Mouse (Mus musculus): Measurements from ENCODE around the gene Pxdn.

The Pxdn gene

DNA sequence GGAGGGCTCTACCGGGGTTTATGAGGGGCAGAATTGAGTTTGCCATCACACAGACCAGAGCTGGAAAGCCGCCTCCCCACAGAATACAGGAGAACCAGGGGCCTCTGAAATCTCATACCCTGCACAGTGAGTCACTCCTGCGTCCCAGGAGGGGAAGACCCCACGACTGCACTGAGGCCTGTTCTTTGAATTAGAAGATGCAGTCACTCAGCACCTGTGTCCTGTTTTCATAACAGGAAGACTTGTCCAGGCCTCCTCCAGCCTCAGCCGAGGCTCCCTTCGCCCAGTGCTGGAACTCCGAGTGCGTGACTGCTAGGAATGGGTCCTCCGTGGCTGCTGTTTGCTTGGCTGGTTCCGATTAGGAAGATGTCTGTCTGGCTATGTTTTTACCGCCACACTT lies 16.6 kb downstream of the Pxdn start:
- no peak for DNase-seq (ENCODE audit: low spot score in 2 of 2)

DNA sequence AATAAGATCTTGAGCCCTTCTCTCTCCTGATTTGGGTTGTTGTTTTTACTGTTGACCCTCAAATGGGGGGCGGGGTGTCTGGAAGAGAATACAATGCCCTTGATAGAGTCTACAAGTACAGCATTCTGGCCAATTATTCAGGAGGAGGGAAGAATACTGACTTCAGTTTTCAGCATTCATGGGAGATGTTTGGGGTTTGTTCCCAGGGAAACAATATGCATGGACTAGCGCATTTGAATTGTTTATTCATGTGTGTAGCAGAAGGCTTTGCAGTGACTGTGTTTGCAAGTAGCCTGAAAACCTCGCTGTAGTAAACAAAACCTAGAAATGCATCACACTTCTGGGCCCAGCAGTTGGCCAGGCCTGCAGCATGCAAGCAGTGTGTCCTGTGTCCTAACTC lies 17.1 kb downstream of the Pxdn start:
- no peak for DNase-seq (ENCODE audit: low spot score in 2 of 2)

DNA sequence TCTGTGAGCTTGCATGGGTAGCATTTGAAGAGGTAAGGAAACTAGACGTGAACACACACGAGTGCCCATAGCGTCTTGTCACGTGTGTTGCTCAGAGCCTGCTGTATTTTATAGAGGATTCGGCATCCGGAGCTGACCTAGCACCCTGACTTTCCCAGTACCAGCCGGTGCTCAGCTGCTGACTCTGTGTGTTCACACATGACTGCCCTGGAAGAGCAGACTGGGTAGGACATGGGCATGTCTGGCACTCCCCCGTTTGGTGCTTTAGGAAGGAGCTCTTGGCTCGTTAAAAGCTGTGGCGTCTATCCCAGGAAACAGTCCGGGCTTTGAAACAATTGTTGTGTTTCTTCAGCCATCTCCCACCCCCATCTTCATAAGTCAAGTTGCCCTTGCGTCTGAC lies 19.6 kb downstream of the Pxdn start:
- DNase-seq (ENCODE audit: low spot score in 2 of 2) = no peak

DNA sequence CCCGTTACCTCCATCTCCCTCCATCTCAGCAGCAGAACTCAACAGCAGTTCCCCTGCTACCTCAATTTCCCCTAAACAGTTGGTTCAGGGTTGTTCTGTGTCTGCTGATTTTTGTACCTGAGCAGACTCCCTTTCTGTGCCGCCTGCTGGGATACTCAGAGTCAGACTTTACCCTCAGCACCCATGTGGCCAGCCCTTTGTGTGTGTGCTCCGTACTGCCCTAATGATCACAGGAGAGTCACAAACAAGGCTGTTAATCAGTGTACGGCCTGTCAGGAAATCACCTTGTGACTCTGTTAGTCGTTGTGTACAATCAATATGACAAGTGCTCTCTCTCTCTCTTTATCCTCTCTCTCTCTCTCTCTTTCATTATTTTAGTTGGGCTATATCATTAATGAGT lies 21.2 kb downstream of the Pxdn start:
- DNase-seq (ENCODE audit: low spot score in 2 of 2) = no peak

DNA sequence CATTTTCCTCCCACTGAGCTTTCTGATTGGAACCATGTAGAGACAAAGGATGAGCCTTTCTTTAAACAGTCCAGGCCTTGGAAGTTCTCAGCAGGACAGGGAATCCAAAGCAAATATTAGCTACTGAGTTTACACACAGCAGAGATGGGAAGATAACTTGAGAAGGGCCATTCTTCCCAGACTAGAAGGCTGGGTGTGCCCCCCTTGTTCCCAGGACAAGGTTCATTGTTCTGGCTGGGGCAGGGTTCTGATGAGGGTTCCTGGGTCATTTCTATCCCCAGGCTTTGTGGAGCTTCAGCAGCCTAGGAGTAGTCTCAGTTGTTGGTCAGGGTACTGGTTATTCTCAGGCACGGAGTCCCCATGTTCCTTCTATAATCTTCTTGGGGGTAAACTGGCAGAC lies 23.6 kb downstream of the Pxdn start:
- no peak for DNase-seq (ENCODE audit: low spot score in 2 of 2)

DNA sequence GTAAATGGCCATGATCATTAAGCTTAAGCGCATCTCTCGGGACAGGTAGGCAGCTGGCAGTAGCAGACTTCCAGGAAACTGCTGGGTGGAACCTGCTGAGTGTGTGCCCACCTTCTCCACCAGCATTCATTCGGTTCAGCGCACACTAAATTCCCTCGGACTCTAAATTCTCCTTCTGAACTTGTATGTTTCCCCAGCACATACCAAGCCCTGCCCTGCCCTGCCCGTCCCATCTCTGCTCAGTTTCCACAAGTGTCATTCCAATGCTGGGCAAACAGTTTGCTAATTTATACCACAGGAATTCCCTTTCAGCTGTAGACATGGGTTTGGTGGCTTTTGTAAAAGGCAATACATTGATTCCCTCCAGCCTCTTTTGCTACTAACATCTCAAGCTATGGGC lies 27.6 kb downstream of the Pxdn start:
- no peak for DNase-seq (ENCODE audit: low spot score in 2 of 2)

DNA sequence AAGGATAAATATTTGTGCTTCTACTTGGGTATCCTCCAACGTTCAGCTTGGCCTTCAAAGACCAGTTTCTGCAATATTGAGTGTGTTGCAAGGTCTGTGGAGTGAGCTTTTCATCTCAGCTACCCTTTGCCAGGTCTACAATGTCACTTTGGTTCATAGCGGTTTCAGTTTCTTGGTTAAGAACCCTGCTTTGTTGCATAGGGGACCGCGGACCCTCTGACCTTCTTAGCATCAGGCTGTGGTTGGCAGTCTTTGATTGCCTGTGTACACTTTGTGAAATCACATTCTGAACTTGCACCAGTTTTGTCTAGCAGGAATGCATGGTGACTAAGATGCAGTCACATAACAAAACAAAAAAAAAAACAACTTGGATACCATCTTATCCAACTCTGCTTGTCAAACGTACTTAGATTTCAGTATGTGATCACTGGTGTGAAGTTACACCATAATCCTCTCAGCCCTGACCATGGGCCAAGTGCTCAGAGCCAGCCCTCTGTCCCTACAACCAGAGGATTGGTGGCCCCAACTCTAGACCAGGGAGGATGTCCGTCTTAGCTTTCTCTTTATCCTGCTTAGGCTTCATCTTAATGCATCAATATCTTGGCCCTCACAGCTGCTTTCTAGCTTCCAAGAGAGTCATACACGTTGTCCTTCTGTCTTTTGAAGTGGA lies 34.5 kb downstream of the Pxdn start:
- no peak for DNase-seq (ENCODE audit: low spot score in 2 of 2)

DNA sequence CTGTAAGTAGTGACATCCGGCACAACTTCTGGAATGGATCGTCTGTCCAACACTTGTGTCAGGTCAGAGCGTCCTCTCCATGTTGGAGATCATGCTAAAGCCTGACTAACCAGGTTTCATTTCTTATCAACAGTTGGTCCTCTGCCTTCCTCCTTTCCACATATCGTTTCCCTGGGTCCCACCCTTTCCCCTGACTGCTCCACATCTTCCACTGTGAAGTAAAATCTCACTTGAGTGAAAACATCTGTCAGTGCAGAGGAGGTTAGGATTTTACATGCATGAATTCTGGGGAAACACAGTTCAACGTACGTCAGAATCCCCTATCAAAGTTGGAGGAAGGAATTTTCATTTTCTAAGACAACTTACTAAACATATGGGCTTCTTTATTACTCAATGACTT lies 35.1 kb downstream of the Pxdn start:
- DNase-seq (ENCODE audit: low spot score in 2 of 2) = no peak

DNA sequence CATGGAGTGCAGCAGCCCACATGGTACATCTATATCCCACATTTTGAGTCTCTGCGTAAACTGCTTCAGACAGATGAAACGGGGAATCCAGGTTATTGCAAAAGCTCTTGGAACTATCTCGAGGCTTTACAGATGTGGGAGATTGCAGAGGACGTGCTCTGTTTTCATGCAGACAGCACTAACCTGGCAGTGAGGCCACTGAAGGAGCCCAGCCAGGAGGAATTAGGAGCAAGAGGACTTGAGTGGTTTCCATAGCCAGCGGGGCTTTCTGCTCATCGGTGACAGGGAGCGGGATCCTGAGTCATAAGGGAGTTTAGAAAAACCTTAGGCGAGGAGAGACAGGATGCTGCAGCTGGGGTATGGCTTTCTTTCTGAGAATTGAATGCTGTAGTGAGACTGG lies 42.7 kb downstream of the Pxdn start:
- DNase-seq (ENCODE audit: low spot score in 2 of 2) = no peak

DNA sequence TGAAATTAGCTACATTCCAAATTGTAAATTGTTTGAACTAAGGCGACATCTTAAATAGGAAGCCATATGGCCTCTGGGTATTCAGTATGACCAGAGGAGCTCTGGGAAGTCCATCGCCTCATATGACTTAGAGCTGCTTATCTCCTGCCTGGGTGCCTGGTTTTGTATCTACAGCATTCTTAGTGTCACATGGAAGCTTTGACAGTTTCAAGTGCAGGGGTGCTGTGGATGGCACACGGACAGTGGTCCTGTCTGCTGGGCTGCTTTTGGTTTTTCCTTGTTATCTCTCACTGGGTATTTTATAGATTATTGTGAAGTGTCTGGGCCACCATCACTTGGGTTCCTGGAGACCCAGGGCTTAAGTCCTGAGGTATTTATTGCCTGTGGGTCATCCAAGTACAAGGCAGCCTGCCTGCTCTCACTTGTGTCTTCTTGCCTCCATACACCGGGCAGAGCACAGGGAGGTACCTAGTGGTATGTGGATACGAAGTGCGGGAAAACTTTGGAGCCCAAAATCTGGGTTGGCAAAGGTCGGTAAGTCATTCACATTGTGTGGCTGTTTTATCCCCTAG lies 44.4 kb downstream of the Pxdn start:
- DNase-seq (ENCODE audit: low spot score in 2 of 2) = no peak

DNA sequence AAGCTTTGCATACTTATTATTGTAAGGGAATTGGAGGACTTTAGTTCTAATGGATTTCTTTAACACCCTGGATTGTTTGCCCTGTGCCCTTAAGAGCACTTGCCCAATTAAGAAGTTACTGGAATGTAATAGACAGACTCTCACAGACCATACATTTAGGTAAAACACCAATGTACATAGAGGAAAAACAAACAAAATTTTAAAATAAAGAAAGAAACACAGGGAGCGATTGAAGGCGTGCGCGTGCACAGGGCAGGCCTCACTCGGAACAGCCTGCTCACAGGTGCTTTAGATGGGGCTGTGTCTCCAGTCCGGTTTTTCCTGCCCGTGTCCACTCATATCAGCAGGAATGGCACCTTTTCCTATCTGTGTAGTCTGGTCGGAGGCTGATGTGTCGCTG lies 45.8 kb downstream of the Pxdn start:
- no peak for DNase-seq (ENCODE audit: low spot score in 2 of 2)

DNA sequence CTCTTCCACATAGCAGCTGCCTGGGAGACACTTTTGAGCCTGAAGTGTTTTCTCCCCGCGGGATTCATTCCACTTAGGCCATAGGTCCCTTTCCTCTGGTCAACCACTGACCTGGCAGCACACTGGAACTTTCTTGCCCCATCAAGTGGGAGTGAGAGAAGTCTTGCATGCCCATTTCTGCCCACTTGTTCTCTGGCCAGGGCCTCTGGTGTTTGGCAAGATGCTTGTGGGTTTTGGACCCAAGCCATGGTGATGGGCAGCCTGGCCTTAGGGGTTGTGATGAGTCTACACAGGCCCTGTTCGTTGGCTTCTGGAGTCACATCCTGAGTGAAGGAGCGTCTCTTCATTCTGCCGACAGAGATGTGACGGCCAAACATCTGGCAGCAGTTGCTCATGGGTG lies 47.7 kb downstream of the Pxdn start:
- no peak for DNase-seq (ENCODE audit: low spot score in 2 of 2)

DNA sequence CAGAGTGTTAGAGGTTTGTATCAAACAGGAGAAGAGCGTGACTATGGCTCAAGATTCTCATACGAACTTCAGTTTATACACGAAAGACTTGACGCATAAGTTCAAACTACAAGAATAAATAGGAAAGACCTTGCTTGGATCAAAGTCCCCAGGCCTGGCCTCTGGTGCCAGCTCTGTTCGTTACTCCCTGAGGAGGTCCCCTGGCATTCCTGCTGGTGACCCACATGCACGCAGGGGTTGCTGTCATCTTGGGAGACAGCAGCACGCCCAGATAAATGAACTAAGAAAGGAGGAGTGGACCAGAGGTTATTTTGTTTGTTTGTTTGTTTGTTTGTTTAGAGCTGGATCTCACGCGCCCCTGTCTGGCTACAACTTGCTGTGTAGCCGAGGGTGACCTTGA lies 48.8 kb downstream of the Pxdn start:
- DNase-seq (ENCODE audit: low spot score in 2 of 2) = no peak

DNA sequence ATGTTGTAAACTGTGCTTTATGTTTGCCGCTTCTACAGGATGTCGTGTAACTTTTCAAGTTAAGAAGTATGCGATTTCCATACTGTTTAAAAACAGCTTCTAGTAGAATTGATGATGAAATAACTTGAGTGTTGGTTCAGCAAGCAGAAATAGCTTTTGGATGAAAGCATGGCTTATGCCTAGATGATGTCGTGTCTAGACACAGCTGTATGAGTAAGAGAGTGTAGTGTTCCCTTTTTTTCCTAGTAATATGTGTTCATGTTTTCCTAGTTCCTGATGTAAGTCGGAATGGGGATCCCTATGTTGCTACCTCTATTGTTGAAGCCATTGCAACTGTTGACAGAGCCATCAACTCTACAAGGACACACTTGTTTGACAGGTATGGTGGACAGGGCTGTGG lies 61.5 kb downstream of the Pxdn start:
- DNase-seq (ENCODE audit: low spot score in 2 of 2) = no peak

DNA sequence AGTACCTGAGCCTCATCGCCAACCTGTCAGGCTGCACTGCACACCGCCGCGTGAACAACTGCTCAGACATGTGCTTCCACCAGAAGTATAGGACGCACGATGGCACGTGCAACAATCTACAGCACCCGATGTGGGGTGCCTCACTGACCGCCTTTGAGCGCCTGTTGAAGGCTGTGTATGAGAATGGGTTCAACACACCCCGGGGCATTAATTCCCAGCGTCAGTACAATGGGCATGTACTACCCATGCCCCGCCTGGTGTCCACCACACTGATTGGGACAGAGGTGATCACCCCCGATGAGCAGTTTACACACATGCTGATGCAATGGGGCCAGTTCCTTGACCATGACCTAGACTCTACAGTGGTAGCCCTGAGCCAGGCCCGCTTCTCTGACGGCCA lies 64.5 kb downstream of the Pxdn start:
- no peak for DNase-seq (ENCODE audit: low spot score in 2 of 2)

DNA sequence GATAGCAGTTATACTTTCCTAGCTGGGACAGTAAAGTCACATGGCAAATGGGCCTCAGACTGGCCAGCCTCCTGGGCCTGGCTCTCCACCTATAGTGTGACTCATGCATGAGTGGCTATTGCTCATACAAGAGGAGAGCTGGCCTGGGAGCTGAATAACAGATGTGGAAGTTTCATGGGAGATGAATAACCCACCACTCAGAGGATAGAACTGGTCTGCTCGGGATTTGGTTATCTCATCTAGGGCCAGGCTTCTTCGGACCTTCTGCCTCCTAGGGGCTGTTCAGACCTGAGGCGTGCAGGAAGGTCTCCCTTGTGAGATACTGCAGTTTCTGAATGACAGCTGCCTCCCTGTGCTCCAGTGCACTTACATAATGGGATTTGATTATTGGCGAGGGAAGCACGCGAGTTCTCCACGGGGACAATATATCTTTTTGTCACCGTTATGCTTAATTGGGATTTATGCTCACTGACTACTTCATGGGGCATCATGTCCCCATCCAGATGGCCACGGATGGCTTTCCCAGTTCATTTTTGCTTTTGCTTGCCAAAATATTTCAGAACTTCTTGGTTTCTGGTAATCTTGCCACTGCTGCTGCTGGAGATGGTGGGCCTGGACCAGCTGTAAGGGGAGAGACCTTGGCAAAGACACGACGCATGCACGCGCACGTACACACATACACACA lies 66.4 kb downstream of the Pxdn start:
- DNase-seq (ENCODE audit: low spot score in 2 of 2) = no peak

DNA sequence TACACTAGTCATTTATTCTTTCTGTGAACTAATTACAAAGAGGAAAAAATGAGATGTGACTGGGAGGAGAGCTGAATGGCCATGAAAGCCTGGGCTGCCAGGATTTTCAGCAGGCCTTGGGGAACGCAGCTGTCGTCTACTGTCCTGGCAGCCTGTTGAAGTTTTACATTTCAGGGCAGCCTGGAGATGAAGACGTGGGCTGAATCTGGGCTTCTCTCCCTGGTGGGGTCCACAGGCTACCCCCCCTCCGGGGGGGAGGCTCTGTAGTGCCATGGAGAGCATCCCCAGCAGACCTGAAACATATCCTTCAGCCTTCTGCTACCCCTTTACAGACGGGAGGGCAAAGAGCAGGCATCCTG lies 66.9 kb downstream of the Pxdn start:
- no peak for DNase-seq (ENCODE audit: low spot score in 2 of 2)

DNA sequence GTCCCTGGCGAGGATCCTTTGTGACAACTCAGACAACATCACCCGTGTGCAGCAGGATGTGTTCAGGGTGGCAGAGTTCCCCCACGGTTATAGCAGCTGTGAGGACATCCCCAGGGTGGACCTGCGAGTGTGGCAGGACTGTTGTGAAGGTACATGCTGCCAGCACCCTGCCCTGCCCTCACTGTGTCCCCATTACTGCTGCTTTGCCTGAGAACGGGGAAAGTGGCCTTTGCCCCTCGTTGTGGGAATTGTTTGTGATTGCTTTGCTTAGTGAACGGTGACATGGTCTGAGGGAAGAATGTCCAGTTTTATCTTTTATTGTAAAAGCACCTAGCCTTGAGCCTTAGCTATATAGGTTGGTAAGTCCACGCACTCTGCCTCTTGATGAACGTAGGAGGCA lies 69.2 kb downstream of the Pxdn start:
- no peak for DNase-seq (ENCODE audit: low spot score in 2 of 2)

DNA sequence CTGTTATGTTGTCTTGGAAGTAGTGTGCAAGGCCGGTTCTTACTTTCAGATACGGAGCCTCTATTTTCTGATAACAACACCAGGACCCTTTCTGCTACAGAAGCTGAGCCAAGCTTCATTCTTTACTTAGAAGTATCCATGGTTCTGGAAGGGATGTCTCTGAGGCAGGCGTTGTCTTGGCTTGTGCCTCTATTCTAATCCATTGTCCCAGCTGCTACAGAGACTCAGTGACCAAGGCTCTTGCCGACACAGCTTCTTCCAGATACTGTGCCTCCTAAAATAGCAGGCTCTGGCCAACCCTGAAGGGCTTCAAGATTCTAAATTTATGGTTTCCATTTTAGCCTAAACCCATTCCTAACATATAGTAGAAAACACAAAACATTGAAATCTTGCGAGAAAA lies 71.3 kb downstream of the Pxdn start:
- DNase-seq (ENCODE audit: low spot score in 2 of 2) = no peak

DNA sequence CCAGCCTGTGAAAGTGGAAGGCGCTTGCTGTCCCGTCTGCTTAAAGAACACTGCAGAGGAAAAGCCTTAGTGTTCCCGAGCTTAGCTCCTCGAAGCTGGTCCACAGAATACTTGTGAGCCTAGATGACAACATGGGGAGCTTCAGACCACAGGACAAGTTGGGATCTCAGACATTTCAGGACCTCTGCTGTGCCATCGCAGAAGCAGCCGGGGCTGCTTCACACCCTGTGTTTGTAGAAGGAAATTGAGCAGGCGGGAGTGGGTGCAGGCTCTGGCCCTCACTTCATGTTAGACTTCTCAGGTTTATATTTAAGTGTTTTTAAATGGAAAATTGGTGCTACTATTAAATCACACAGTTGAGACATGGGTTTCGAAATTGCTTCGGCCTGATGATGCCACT lies 78.1 kb downstream of the Pxdn start:
- no peak for DNase-seq (ENCODE audit: low spot score in 2 of 2)

DNA sequence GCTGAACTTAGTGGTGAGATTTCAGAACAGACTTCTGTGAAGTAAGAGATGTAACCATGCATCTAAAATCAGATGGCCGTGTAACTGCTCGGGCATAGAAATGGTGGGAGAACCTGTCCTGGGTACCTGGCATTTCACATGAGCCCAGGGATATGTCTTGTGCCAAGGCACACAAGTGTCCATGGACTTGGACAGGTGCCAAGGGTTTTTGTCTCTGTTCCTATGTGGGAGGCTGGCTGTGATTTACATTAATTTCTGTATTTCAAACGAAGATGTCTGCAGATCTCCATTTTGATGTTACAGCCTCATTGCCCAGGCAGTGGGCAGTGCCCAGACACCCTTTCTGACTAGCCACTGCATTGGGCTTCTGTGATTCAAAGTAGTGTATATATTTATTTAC lies 79.7 kb downstream of the Pxdn start:
- DNase-seq (ENCODE audit: low spot score in 2 of 2) = no peak

DNA sequence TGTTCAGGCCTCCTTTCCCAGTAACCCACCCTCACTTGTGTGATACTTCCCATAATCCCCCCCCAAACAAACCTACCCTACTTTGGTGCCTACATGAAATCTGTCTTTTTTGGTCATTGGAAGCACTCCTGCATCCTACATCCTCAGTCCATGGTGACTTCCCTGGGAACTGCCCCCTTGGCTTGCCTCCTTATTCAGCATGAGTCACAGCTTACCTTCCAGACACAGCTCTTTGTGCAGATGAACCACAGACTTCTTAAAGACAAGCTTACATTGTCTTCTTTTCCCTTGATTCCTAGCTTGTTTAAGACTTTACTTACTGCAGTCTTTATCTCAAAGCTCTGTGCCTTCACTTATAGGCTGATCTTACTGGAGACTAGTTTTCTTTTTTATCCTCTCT lies 83.0 kb downstream of the Pxdn start:
- DNase-seq (ENCODE audit: low spot score in 2 of 2) = no peak

DNA sequence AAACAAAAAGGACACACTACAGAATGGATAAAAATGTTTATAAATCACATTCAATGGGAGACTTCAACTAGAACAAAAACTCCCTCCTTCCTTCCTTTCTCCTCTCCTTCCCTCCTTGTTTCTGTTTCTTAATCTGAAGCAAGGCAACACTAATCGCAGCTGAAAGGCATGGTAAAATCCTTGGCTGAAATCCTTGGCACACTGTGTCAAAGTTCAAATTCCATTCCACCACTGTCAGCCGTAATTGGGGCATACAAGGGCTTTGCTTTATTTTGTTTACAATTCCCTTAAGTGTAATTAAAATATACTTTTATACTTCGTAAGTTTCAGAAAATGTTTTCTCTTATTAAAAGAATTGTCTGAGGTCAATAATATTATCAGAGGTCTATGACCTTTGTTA lies 86.1 kb downstream of the Pxdn start:
- DNase-seq (ENCODE audit: low spot score in 2 of 2) = no peak

Measured in frontal cortex, postnatal 25 days (tissue).